Mouse (Mus musculus): ENCODE results near the gene Crybb1.

The Crybb1 gene

DNA sequence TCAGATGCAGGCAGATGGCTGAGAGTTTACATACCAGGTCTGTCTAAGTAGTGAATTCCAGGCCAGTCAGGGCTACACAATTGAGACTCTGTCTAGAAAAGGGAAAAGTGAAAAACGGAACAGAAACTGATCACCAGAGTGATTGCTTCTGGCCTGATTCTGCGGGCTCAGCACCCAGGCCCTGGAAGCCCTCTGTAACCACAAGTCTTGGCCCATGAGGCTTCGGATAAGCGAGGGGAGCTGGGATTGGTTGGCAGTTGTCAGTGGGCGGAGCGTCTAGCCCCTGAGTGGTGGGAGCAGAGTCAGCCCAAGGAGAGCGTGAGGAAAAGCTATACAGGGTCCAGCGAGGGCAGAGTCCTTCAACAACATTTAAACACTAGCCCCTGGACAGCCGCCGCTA lies 9.9 kb downstream of the Crybb1 start:
- in situ Hi-C loops (cut with MboI, MseI) = no loop called here

DNA sequence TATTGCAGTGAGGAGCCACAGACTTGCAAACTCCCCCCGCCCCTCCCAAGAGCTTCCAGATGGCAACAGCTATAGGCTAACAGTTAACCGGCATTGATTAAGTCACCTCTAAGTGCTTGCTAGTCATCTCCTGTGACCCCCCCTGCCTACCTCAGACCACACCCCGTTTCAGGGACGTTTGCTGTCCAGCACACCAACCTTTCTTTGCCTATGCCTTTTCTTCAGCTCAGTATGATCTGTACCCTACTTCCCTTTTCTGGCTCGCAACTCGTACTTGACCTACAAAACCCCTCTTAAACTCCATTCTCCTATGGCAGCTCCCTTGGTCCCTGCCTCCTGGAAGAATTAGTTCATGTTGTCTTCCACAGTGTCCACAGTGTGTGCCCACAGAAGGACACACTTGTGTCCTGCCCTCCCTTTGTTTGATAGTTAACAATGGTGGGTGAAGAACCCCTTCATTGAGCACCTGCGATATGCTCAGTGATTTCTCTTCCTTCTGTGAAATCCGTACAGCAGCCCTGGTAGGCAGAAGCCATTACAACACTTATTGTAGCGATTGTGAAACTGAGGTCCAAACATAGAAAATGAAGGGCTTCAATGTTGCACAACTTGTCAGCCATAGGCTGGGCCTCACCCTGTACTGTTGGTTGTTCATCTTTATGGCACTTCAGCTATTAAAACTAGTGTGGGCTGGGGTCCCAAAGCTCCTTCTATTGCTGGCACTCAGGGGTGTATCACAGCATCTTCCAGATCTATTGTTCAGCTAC lies 10.6 kb downstream of the Crybb1 start:
- in situ Hi-C loops (cut with MboI, MseI) = no loop called here

DNA sequence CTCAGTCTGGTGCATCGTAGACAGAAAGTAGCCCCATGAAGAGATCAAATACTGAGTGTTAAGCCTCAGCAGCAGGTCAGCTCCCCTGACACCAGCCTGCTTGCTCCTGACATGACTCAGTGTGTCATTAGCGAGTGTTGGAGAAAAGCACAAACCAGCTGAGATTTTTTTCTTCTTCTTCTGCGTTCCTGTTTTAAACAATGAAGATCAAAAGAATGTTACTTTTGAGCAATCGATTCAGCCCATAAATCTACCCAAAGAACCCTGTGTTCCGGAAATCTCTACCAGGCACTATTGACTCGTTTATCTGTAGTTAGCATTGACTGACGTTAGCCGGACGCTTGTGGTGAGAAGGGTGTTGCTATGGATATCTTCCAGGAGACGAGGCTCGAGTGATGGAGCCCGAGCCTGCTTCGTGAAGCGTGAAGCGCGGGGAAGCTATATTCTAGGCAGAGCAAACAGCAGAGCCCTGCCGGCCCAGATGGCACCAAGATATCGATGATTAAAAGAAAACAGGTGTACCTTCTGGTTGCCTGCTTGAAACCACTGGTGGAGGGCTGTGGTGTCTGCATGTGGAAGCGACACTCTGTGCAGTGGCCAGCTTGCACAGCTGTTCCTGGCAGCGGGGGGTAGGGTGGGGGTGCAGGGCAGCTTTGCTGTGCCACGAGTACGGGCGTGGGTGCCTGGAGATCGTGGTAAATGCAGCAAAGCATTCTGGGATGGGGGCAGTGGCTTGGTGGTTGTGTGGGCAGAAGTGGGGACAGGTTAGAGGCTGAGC lies 15.3 kb downstream of the Crybb1 start:
- in situ Hi-C loops (cut with MboI, MseI) = no loop called here

- in situ Hi-C loops (cut with MboI, MseI) = no loop called here
These were observed 17.3 kb downstream of the Crybb1 start for GRCm38 (mm10) chr5:112272934-112273333.

DNA sequence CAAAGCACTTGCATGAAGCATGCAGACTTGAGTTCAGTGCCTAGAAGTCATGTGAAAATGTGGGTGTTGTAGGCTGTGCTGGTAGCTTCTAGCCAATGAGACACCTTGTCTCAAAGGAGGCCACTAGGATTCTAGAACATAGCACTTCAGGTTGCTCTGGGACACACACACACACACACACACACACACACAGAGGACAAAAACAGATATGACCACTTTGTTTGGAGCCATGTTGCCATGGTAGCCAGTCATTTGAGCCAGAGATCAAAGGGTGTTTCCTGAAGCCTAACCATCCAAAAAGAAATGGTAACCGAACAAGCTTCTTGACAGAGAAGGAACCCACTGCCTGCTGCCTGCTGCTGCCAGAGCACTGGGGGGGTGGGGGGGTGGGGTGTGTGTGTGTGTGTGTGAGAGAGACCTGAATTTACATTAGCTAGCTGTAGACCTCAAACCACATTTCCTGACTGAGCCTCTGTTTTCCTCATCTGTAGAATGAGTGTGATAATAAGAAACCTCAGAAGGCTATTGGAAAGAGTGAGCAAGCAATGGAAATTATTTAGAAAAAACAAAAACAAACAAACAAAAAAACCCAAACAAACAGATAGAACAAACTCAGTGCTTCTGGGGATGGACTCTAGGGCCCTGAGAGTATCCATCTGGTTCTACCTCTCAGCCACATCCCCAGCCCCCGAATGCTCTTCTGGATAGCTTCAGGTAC lies 18.3 kb downstream of the Crybb1 start:
- in situ Hi-C loops (cut with MboI, MseI) = no loop called here

DNA sequence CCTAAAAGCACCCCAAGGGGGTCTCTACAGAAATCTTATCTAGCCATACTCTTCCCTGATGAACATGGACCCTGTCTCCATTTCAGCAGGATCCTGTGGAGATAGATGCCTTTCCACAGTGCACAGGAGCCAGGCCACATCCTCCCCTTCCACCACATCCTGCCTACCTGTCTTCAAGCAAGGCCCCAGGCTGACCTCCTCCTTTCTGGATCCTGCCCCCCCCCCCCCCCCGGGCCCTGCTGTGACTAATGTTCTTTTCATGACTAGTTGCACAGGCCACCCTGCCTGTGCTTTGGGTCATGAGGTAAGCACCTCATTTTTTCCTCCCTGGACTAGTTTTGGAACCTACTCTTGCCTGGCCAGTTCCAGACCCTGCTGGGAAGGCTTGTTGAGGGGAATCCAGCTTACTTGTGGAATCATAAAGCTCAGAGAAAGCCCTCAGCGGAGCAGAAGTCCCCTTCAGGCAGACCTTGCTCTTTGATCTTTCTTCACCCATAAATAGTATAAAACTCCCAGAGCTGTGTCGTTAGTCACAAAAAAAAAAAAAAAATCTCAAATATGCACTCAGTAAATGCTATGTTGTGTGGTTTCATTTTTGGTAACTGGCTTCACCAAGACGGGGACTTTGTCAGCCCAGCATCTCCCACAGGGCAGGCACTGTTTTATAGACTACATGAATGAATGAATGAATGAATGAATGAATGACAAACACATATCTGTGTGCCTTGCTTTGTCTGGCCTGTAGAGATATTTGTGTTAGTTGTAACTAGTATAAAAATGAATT lies 19.6 kb downstream of the Crybb1 start:
- in situ Hi-C loops (cut with MboI, MseI) = no loop called here

- in situ Hi-C loops (cut with MboI, MseI) = no loop called here
These were observed 20.8 kb downstream of the Crybb1 start, which contains the start of gene Tpst2 for GRCm38 (mm10) chr5:112276267-112276873. Tpst2 (plus strand) TSS chr5:112276691.

GRCm38 (mm10) chr5:112276907-112277348 lies 21.3 kb downstream of the Crybb1 start:
- in situ Hi-C loops (cut with MboI, MseI) = no loop called here

- in situ Hi-C loops (cut with MboI, MseI) = no loop called here
These were observed 22.4 kb downstream of the Crybb1 start for GRCm38 (mm10) chr5:112277906-112278470.

DNA sequence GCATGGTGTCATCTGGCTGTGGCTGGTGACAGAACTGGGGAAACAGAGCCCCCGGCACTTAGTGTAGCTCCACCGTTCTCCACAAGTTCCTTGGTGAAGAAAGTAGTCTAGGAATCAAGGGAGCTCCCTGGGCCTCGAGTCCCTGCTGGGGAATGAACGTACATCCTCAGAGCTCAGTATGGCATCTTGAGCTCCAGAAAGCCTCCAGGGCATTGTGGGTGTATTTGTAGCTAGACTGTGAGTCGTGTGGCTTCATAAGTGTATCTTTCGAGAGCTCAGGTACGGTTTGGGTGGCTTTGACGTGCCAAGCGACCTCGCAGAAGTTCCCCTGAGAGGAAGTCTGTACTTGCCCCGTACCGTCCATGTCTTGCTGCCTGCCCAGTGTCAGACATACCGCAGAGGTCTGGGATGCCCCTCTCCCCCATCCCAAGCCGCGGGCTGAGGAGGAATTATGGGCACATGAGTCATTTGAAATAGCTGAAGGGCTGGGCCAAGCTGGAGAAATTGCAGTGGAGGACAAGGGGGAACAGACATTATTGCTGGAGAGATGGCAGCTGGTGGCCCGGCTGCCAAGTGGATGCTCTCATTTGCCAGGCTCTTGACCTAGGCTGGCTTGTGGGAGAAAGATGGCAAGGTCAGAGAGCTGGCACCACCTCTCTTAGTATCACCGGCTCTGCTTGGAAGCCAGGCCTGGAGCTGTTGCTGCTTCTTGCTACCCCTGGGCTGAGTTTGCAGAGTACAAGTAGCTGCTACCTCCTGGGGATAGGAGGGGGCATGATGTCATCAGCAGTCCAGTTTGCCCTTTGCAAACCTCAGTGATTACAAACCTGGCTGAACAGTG lies 23.8 kb downstream of the Crybb1 start:
- in situ Hi-C loops (cut with MboI, MseI) = no loop called here

DNA sequence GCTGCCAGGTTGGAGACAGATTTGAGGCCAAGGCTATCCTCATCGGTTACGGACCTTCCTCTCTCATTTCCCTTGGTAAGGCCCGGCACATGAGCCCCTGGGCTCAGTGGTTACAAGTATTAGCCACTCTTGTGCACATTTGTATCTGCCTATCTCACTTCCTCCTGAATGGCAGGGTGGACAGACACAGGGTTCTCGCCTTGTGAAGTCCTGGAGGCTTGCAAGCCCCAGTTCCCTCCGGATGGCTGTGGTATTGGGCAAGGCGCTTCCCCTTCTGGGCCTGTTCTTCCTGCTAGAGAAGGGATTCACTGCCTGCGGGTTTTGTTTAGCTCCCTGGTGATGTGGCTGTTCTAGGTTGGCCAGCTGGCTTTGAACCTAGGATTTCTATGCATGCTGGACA lies 24.5 kb downstream of the Crybb1 start:
- in situ Hi-C loops (cut with MboI, MseI) = no loop called here

DNA sequence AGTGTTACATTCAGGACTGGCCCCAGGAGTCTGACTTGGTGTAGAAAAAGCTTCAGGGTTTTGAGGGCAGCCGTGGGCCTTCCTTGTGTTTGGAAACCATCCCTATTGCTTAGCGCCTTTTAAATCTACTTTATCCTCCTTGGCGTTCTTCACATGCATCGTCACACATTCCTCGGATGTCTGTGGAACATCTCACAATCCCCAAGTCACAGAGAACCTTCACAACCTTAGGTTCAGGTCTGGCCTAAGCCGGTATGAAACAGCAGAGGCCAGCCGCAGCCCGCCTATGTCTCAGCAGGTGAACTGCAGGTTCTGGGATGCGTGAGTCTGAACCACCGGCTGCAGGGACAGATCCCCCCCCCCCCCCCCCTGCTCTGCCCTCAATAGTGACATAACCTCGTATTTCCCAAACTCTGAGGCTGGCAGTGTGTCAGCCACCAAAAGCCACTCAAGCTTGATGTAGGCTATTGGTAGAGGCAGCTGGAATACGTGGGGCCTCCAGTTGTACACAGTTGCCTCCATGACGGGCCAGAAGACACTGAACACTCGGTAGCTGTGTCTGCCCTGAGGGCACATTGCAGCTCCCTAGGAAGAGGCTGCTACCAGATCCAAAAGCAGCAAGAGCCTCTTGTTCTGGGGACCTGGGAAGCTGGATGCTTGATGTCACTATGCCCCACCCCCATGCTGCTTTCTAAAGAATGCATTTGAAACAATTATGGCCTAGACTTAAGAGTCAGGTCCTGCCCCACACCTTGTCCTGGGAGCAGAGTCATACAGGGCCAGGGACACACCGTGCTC lies 25.4 kb downstream of the Crybb1 start:
- in situ Hi-C loops (cut with MboI, MseI) = no loop called here

DNA sequence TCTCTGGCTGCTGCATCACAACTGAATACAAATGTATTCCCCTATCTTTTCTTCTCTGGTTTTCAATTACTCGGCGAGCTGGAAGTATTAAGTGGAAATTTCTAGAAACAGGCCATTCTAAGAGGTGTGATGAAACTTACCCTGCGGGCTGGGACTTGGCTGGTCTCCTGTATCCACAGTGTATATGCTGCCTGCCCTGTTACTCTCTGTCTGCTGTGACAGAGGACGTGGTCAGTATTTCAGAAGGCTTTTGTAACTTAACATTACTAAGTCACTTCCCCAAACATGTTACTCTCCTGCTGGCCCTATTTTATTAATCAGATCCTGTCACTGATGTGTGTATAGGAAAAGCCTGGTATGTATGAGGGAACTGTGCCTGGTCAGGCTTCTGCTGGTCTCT lies 26.1 kb downstream of the Crybb1 start:
- in situ Hi-C loops (cut with MboI, MseI) = no loop called here

- in situ Hi-C loops (cut with MboI, MseI) = no loop called here
These were observed 26.6 kb downstream of the Crybb1 start for GRCm38 (mm10) chr5:112282123-112282779.

DNA sequence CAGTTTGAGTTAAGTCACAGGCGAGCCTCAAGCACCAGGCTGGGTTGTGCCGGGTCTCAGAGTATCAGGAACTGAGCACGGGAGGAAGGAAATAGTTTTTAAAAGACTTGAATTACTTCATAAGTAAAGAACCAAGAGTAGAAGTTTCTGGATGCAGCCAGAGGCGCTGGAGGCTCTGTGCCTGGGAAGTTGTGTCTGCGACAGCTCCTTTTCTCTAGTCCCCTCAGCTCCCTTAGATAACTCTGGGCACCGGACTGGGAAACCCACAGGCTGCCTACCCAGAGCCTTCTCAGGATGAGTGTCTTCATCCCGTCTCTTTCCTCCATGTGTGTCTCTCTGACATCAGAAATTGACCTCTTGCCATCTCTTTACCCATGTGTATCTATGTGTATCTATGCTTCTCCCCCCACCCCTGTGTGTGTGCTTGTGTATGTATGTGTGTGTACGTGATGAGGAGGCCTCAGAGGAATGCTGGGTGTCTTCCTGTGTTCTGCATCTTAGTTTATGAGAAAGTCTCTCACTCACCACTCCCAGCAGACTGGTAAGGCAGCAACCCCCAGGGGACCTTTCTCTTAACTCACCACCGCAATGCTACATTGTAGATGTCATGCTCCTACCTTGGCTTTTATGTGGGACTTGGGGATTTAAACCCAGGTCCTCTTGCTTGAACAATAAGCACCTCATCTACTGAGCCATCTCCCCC lies 27.3 kb downstream of the Crybb1 start:
- in situ Hi-C loops (cut with MboI, MseI) = no loop called here

- in situ Hi-C loops (cut with MboI, MseI) = no loop called here
These were observed 28.1 kb downstream of the Crybb1 start for GRCm38 (mm10) chr5:112283543-112284202.

- in situ Hi-C loops (cut with MboI, MseI) = no loop called here
These were observed 28.6 kb downstream of the Crybb1 start for GRCm38 (mm10) chr5:112284203-112284582.

Measured in T-helper 2 cell (primary cell).